Mouse (Mus musculus): ENCODE measurements around the gene Marc1.

- TF ChIP-seq CTCF (IDR thresholded peaks at IDR 0.05; ENCODE audit: low read depth) (no peak), EP300 (optimal IDR thresholded peaks at IDR 0.05) (no peak)
Measured at GRCm38 (mm10) chr1:184846973-184847372, 35.9 kb upstream of the Marc1 start.

Measured in stomach, postnatal 0 days (tissue).